Mouse (Mus musculus): ENCODE results near the gene Ascc1. TPM values are rescaled to one million over a fixed set of nuclear protein-coding genes. Genes with fewer than 3 reads are reported as not detected.

Ascc1 gene
- polyA plus RNA-seq, 1 experiment, result 26.5 TPM

GRCm38 (mm10) chr10:59974786-59975185 is 27.8 kb upstream of the Ascc1 start:
- Histone ChIP-seq H3K27ac (ENCODE audit: insufficient read depth, low read depth, low read length) (no peak overlapping the region), H3K4me1 (ENCODE audit: control insufficient read depth, insufficient read depth, low read length) (peaks cover 24% of the 10 kb centered on the region), H3K4me3 (ENCODE audit: insufficient read depth, low read length) (no peak overlapping the region)
- TF ChIP-seq POLR2A (IDR thresholded peaks at IDR 0.05; ENCODE audit: borderline replicate concordance, low read depth, low read length), result no peak
- no peak for TF ChIP-seq CTCF (IDR thresholded peaks at IDR 0.05; ENCODE audit: low read depth, low read length)

- no peak for TF ChIP-seq CTCF (IDR thresholded peaks at IDR 0.05; ENCODE audit: low read depth, low read length)
- no peak for TF ChIP-seq POLR2A (IDR thresholded peaks at IDR 0.05; ENCODE audit: borderline replicate concordance, low read depth, low read length)
- Histone ChIP-seq H3K4me3 (ENCODE audit: insufficient read depth, low read length) (no peak overlapping the region), H3K4me1 (ENCODE audit: control insufficient read depth, insufficient read depth, low read length) (peaks cover 36% of the 10 kb centered on the region), H3K27ac (ENCODE audit: insufficient read depth, low read depth, low read length) (no peak overlapping the region)
Measured at GRCm38 (mm10) chr10:59977141-59977540, 25.5 kb upstream of the Ascc1 start.

- peaks cover 36% of the 10 kb centered on the region for H3K4me1 ChIP-seq (ENCODE audit: control insufficient read depth, insufficient read depth, low read length)
- TF ChIP-seq CTCF (IDR thresholded peaks at IDR 0.05; ENCODE audit: low read depth, low read length) (no peak), POLR2A (IDR thresholded peaks at IDR 0.05; ENCODE audit: borderline replicate concordance, low read depth, low read length) (no peak)
- H3K27ac ChIP-seq (ENCODE audit: insufficient read depth, low read depth, low read length), result peak overlapping the region; percentile 14
- H3K4me3 ChIP-seq (ENCODE audit: insufficient read depth, low read length), result no peak overlapping the region
Measured at GRCm38 (mm10) chr10:59977715-59978343, 24.8 kb upstream of the Ascc1 start.

GRCm38 (mm10) chr10:59978401-59978800 is 24.2 kb upstream of the Ascc1 start:
- Histone ChIP-seq H3K4me1 (ENCODE audit: control insufficient read depth, insufficient read depth, low read length) (peaks cover 36% of the 10 kb centered on the region), H3K4me3 (ENCODE audit: insufficient read depth, low read length) (no peak overlapping the region), H3K27ac (ENCODE audit: insufficient read depth, low read depth, low read length) (peak overlapping the region; percentile 14)
- TF ChIP-seq CTCF (IDR thresholded peaks at IDR 0.05; ENCODE audit: low read depth, low read length) (no peak), POLR2A (IDR thresholded peaks at IDR 0.05; ENCODE audit: borderline replicate concordance, low read depth, low read length) (no peak)

- H3K4me3 ChIP-seq (ENCODE audit: insufficient read depth, low read length), result no peak overlapping the region
- no peak overlapping the region for H3K27ac ChIP-seq (ENCODE audit: insufficient read depth, low read depth, low read length)
- TF ChIP-seq POLR2A (IDR thresholded peaks at IDR 0.05; ENCODE audit: borderline replicate concordance, low read depth, low read length) (no peak), CTCF (IDR thresholded peaks at IDR 0.05; ENCODE audit: low read depth, low read length) (no peak)
- H3K4me1 ChIP-seq (ENCODE audit: control insufficient read depth, insufficient read depth, low read length), result peaks cover 36% of the 10 kb centered on the region
Measured at GRCm38 (mm10) chr10:59978873-59979743, 23.5 kb upstream of the Ascc1 start.

GRCm38 (mm10) chr10:59980815-59981244 is 21.8 kb upstream of the Ascc1 start:
- Histone ChIP-seq H3K4me1 (ENCODE audit: control insufficient read depth, insufficient read depth, low read length) (peaks cover 36% of the 10 kb centered on the region), H3K27ac (ENCODE audit: insufficient read depth, low read depth, low read length) (peak overlapping the region; percentile 51), H3K4me3 (ENCODE audit: insufficient read depth, low read length) (no peak overlapping the region)
- TF ChIP-seq POLR2A (IDR thresholded peaks at IDR 0.05; ENCODE audit: borderline replicate concordance, low read depth, low read length), result no peak
- no peak for TF ChIP-seq CTCF (IDR thresholded peaks at IDR 0.05; ENCODE audit: low read depth, low read length)

GRCm38 (mm10) chr10:59981336-59981735 is 21.3 kb upstream of the Ascc1 start:
- H3K4me3 ChIP-seq (ENCODE audit: insufficient read depth, low read length), result no peak overlapping the region
- peak overlapping the region; percentile 28; the same call in 1 of the 2 replicates for H3K27ac ChIP-seq (ENCODE audit: insufficient read depth, low read depth, low read length)
- H3K4me1 ChIP-seq (ENCODE audit: control insufficient read depth, insufficient read depth, low read length), result peaks cover 36% of the 10 kb centered on the region
- TF ChIP-seq CTCF (IDR thresholded peaks at IDR 0.05; ENCODE audit: low read depth, low read length) (0 out of 2 replicates have a peak, but pooled peaks have one; percentile 21), POLR2A (IDR thresholded peaks at IDR 0.05; ENCODE audit: borderline replicate concordance, low read depth, low read length) (no peak)

GRCm38 (mm10) chr10:59981792-59982191 is 20.8 kb upstream of the Ascc1 start:
- TF ChIP-seq CTCF (IDR thresholded peaks at IDR 0.05; ENCODE audit: low read depth, low read length) (no peak), POLR2A (IDR thresholded peaks at IDR 0.05; ENCODE audit: borderline replicate concordance, low read depth, low read length) (no peak)
- H3K4me1 ChIP-seq (ENCODE audit: control insufficient read depth, insufficient read depth, low read length), result peaks cover 36% of the 10 kb centered on the region
- no peak overlapping the region for H3K4me3 ChIP-seq (ENCODE audit: insufficient read depth, low read length)
- no peak overlapping the region for H3K27ac ChIP-seq (ENCODE audit: insufficient read depth, low read depth, low read length)

GRCm38 (mm10) chr10:59982379-59982873 is 20.2 kb upstream of the Ascc1 start:
- H3K27ac ChIP-seq (ENCODE audit: insufficient read depth, low read depth, low read length), result no peak overlapping the region
- peaks cover 35% of the 10 kb centered on the region for H3K4me1 ChIP-seq (ENCODE audit: control insufficient read depth, insufficient read depth, low read length)
- TF ChIP-seq POLR2A (IDR thresholded peaks at IDR 0.05; ENCODE audit: borderline replicate concordance, low read depth, low read length), result no peak
- no peak for TF ChIP-seq CTCF (IDR thresholded peaks at IDR 0.05; ENCODE audit: low read depth, low read length)
- H3K4me3 ChIP-seq (ENCODE audit: insufficient read depth, low read length), result no peak overlapping the region

- no peak overlapping the region for H3K27ac ChIP-seq (ENCODE audit: insufficient read depth, low read depth, low read length)
- TF ChIP-seq POLR2A (IDR thresholded peaks at IDR 0.05; ENCODE audit: borderline replicate concordance, low read depth, low read length) (no peak), CTCF (IDR thresholded peaks at IDR 0.05; ENCODE audit: low read depth, low read length) (no peak)
- H3K4me1 ChIP-seq (ENCODE audit: control insufficient read depth, insufficient read depth, low read length), result no peaks in the 10 kb centered on the region
Measured at GRCm38 (mm10) chr10:59988036-59988435, 14.6 kb upstream of the Ascc1 start.

More at GRCm38 (mm10) chr10:59988036-59988435, 14.6 kb upstream of the Ascc1 start:
- no peak overlapping the region for H3K4me3 ChIP-seq (ENCODE audit: insufficient read depth, low read length)

All from bone marrow macrophage, adult 2 months (primary cell).